Mouse (Mus musculus): ENCODE results near the gene Hfe2. TPM values are rescaled to one million over a fixed set of nuclear protein-coding genes. Genes with fewer than 3 reads are reported as not detected.
"Not testable (repeated sequence)": the region's sequence is repeated elsewhere in the genome, so short reads cannot be mapped to it uniquely, and the experiment has no call there.

Gene Hfe2
- total RNA-seq, 4 experiments from 2014 or later: 271 to 333 (median 312) TPM

GRCm38 (mm10) chr3:96496620-96497275, 28.2 kb upstream of the Hfe2 start:
- not testable (repeated sequence) for DNase-seq (ENCODE audit: low spot score)

GRCm38 (mm10) chr3:96497451-96498028, 27.4 kb upstream of the Hfe2 start:
- DNase-seq (ENCODE audit: low spot score): peak; percentile 86

GRCm38 (mm10) chr3:96498476-96499245, 26.3 kb upstream of the Hfe2 start:
- no peak for DNase-seq (ENCODE audit: low spot score)

DNA sequence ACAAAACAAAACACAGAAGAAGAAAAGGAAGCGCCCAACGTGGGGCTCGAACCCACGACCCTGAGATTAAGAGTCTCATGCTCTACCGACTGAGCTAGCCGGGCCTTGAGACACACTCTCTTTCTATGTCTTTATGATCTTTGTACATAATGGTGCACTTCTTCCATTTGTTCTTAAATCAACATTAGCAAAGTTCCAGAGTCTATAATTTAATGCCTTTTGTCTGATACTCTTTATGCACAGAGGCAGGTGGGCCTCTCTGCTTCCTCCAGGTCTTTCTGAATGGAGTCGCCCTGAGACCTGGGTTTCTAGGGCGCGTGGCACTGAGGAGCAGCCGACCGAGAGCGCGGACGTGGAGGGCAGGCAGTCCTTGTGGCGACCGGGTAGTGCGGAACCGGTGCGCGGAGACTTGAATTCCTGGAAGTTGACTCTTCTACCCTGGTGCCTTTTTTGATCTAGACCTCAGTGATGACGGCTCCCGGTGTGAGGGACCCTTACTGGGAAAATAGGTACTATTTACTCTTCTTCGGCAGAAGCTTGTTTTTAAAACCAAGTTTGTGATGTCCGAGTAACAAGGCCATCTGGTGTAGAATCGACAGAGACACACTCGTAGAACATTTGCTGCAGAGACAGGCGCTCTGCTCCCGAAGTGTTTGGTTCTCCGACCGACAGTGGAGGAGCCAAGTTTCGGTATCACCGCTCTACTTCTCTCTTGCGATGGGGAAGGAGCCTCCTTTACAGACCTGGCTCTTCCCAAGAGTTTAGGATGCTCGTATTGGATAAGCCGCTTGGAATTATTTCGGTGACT, 25.3 kb upstream of the Hfe2 start:
- peak; percentile 89 for DNase-seq (ENCODE audit: low spot score)

GRCm38 (mm10) chr3:96500289-96500621, 24.7 kb upstream of the Hfe2 start:
- peak; percentile 98 for DNase-seq (ENCODE audit: low spot score)

- peak; percentile 96 for DNase-seq (ENCODE audit: low spot score)
These were observed 24.2 kb upstream of the Hfe2 start for GRCm38 (mm10) chr3:96500691-96501265.

DNA sequence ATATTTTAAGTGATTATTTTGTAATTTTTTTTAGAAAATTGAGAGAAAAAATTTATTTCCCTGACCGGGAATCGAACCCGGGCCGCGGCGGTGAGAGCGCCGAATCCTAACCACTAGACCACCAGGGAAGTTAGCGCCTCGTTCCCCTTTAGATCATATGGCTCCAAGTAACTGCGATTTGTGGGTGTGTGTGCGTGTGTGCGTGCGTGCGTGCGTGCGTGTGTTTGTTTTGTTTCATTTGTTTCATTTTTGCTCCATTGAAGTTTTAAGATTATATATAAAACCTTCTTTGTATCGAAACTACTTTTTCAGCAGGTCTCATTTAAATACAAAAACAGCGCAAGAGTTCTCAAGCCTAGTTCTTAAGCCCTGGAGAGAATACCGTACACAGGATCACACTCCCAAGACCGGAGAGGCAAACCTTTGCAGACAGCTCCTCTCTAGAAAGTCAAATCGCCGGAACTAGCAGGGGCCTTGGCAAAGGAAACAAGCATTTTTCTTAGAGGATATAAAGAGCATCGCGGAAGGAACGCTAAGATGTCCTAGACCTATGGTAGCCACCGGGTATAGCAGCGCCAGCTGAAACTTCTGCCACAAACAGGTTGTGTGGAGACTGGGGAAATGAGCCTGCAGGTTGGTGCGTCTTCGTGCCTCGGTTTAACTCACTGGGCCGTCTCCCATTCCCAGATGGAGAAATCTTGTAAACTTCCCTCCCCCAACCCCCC, 23.4 kb upstream of the Hfe2 start:
- peak; percentile 92 for DNase-seq (ENCODE audit: low spot score)

- DNase-seq (ENCODE audit: low spot score): no peak
These were observed 22.5 kb upstream of the Hfe2 start for GRCm38 (mm10) chr3:96502181-96503082.

GRCm38 (mm10) chr3:96503083-96503450, 21.9 kb upstream of the Hfe2 start:
- peak; percentile 77 for DNase-seq (ENCODE audit: low spot score)

DNA sequence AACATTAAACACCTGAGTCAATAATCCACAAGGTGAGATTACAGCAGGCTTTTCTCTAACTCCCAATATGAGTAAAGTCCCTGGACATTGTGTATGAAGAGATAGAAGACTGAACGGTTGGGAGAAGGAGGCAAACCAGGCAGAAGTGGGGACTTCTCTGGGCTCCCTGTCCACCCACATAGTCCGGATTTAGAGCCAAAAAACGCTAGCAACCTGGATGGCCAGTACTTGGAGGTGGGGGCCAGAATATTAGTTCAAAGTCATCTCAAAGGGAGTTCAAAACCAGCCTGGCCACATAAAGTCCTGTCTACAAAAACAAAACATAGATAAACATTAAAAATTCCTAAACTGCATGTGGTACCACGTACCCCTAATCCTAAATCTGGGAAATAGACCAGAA, 21.0 kb upstream of the Hfe2 start:
- DNase-seq (ENCODE audit: low spot score): no peak

DNA sequence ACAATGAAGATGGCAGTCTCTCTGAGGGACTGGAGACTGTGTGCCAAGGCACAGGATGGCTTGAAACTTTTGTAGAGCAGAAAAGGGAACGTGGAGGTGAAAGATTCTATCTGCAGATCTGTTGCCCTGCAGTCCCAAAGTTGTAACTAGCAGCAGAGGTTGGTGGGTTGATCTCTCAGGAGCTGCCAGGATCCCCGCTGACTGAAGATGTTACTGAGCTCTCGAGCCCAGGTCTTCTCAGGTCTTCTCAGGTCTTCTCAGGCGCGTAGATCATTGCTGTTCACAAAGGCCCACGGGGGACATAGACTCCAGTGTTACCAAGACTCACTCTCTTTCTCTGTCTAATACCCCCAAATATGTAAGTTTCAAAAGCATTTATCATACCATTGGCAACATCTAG, 20.0 kb upstream of the Hfe2 start:
- no peak for DNase-seq (ENCODE audit: low spot score)

GRCm38 (mm10) chr3:96506396-96507047, 18.4 kb upstream of the Hfe2 start:
- peak; percentile 49 for DNase-seq (ENCODE audit: low spot score)

DNA sequence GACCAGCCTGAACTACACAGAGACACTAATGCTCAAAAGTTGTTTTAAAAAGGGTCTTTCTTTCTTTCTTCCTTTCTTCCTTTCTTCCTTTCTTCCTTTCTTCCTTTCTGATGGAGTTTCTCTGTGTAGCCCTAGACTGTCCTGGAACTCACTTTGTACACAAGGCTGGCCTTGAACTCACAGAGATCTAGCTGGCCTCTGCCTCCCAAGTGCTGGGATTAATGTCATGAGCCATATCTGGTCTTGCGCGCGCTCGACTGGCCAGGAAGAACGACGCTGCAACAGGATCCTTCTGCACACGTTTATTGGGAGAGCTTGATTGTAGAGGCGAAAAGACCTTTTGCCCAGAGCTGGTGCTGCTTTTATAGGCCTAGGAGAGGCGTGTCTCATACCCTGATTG, 17.0 kb upstream of the Hfe2 start:
- not testable (repeated sequence) for DNase-seq (ENCODE audit: low spot score)

GRCm38 (mm10) chr3:96520171-96520570, 4.8 kb upstream of the Hfe2 start:
- DNase-seq (ENCODE audit: low spot score): no peak

DNA sequence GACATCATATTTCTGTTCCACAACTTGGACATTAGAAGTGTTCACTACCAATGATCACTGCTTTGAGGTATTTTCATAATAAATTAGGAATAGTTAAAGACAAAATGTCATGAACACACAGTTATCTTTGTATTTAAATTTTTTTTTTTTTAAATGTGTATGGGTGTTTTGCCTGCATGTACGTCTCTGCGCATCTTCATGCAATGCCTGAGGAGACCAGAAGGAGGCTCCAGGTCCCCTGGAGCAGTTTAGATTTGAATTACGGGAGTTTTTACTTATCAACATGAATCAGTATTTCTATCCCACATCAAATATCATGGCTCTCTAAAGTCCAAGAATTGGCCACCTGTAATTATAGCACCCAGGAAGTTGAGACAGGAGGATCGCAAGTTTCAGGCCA, 2.8 kb upstream of the Hfe2 start:
- no peak for DNase-seq (ENCODE audit: low spot score)

GRCm38 (mm10) chr3:96524028-96524810, 753 bp upstream of the Hfe2 start:
- no peak for DNase-seq (ENCODE audit: low spot score)

DNA sequence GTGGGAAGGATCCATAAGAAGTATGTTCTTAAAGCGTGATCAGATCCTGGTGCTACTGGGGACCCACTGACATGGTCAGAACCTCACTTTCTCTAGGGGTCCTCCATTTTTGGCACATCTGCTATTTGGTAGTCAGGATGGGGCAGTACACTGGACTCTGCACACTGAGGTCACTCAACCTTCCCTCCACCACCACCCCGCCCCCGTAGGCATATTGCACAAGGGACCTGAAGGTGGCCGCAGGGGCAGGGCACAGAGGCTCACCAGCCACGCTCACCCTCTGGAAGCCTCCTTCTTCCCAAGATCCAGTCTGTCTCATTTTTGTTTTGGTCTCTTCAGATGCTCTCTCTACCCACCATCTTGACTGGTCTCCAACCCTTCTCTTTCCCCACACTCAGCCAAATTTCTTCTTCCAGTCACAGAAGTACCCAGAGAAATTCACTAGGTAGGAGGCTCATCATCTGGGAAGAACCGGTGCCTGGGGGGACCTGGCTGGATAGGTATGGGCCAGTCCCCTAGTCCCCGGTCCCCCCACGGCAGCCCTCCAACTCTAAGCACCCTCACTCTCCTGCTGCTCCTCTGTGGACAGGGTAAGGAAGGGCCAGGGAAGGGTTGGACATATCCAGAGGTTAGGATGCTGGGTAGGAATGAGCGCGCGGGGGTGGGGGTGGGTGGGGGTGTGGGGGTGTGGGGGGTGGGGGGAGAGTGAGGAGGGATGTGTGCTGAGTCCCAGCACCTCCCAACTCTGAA, 1.2 kb downstream of the Hfe2 start:
- no peak for DNase-seq (ENCODE audit: low spot score)

Data from heart, adult 8-10 months (tissue).